Mouse (Mus musculus): ENCODE data around the gene Scg2. TPM values are rescaled to one million over a fixed set of nuclear protein-coding genes. Genes with fewer than 3 reads are reported as not detected.

The Scg2 gene
- polyA plus RNA-seq (2014; fragmentation: Nextera tagmentation; extraction: Ambion mirVana): 96.8 and 106 TPM in 2 replicates

DNA sequence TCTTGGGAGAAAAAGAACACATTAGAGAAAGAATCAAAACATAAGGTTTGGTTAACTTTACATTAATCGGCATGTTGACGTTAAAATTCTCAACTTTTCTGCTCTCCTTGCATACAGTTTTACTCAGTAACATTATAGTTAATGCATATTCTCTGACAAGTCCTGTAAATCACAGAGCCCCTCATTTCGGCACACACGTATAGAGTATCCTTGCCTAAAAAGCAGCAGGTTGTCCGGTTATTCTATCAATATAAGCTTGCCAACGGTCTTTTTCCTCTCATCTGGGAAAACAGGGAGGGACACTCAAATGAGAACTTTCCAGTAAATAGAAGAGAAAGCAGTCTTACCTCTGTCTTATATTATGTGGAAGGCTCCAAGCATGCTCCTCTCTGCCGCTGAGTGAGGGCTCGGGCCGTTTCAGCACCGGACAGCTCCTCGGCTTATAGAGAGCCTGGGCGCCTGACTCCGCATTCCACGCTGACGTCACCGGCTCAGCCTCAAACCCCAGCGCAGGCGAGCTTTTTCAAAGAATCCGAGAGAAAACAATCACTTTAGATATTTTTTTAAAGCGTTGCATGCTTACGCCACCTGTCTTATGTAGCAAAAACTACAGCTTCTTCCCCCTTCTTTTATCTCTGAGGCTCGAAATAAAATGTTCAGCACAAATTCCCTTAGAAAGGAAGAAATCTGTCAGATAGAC lies at the start of gene Scg2:
TSS of gene Scg2 (minus strand) at position 512 of the 700 bp plus-strand sequence.
- ATAC-seq (ENCODE audit: low FRiP score, low TSS enrichment) (peak; percentile 90), DNase-seq (peak; percentile 94)
- no peaks in the 10 kb centered on the region for H3K4me1 ChIP-seq (ENCODE audit: control insufficient read depth, insufficient read depth, low read length)
- peak within 1 kb of the TSS; percentile 36 for H3K4me3 ChIP-seq (replicated peaks; ENCODE audit: low read depth, low read length)
- H3K9me3 ChIP-seq (ENCODE audit: control insufficient read depth, low read length): no peaks in the 10 kb centered on the region
- H3K9ac ChIP-seq (replicated peaks; ENCODE audit: low read length): peak within 1 kb of the TSS; percentile 51
- H3K27ac ChIP-seq (replicated peaks; ENCODE audit: low read depth, low read length): peak within 1 kb of the TSS; percentile 21; the same call in 1 of the 2 replicates
- H3K36me3 ChIP-seq (ENCODE audit: control insufficient read depth, insufficient read depth, low read length): no peaks in the 10 kb centered on the region
- WGBS: 12% methylated on average over 22 of the region's 22 CpGs
- H3K4me2 ChIP-seq (ENCODE audit: low read length): peak within 1 kb of the TSS; percentile 50
- no peaks in the 10 kb centered on the region for H3K27me3 ChIP-seq (ENCODE audit: control insufficient read depth, insufficient read depth, low read length)

DNA sequence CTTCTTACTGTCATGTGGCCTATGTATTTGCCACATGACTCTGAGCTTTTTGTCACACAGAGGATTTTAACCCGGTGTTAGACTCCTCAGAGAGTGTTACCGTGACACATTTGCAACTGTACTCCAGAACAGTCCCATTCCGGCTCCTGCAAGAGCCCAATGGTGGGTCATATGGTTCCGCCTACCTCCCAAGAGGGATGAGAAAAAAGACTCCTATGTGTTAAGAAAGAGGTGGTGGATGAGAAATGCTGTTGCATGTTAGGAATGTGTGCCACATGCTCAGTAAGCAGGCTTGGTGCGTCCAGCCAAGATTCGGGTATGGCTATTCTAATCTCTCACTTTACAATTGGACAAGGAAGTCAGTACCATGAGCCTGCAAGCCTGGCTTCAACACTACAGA lies 45.6 kb upstream of the Scg2 start:
- no peak for ATAC-seq (ENCODE audit: low FRiP score, low TSS enrichment)
- 94% methylated on average over 6 of the region's 6 CpGs for WGBS

DNA sequence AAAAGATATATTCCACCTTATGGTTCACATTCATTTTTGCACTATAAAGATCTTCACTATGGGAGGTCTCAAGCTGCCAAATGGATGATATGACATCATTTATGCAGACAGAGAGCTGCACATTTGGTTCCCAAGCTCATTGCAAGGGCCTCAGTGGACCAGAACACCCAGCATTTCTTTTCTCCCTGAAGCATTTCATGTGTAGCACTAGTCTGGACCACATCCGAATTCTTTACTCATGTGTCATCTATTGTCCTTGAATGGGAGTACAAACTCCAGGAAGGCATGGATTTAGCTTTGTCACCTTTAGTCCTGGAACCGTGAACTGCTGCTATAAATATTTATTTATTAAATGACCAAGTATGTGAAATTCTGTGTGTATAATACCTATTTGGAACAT lies 30.9 kb upstream of the Scg2 start:
- WGBS: 86% methylated on average over 2 of the region's 2 CpGs
- Histone ChIP-seq H3K27ac (replicated peaks; ENCODE audit: low read depth, low read length) (no peak overlapping the region), H3K9me3 (ENCODE audit: control insufficient read depth, low read length) (peaks cover 6% of the 10 kb centered on the region; the same call in 1 of the 2 replicates), H3K4me2 (ENCODE audit: low read length) (no peak overlapping the region), H3K4me3 (replicated peaks; ENCODE audit: low read depth, low read length) (no peak overlapping the region), H3K36me3 (ENCODE audit: control insufficient read depth, insufficient read depth, low read length) (no peaks in the 10 kb centered on the region), H3K9ac (replicated peaks; ENCODE audit: low read length) (no peak overlapping the region), H3K4me1 (ENCODE audit: control insufficient read depth, insufficient read depth, low read length) (no peaks in the 10 kb centered on the region), H3K27me3 (ENCODE audit: control insufficient read depth, insufficient read depth, low read length) (no peaks in the 10 kb centered on the region)
- DNase-seq (no peak), ATAC-seq (ENCODE audit: low FRiP score, low TSS enrichment) (no peak)

More for the DNA sequence above, 45.6 kb upstream of the Scg2 start:
- H3K4me1 ChIP-seq (ENCODE audit: control insufficient read depth, insufficient read depth, low read length): no peaks in the 10 kb centered on the region
- no peak for DNase-seq
- no peaks in the 10 kb centered on the region for H3K36me3 ChIP-seq (ENCODE audit: control insufficient read depth, insufficient read depth, low read length)
- no peaks in the 10 kb centered on the region for H3K9me3 ChIP-seq (ENCODE audit: control insufficient read depth, low read length)
- no peak overlapping the region for H3K9ac ChIP-seq (replicated peaks; ENCODE audit: low read length)
- no peak overlapping the region for H3K27ac ChIP-seq (replicated peaks; ENCODE audit: low read depth, low read length)
- no peaks in the 10 kb centered on the region for H3K27me3 ChIP-seq (ENCODE audit: control insufficient read depth, insufficient read depth, low read length)
- H3K4me2 ChIP-seq (ENCODE audit: low read length): no peak overlapping the region
- H3K4me3 ChIP-seq (replicated peaks; ENCODE audit: low read depth, low read length): no peak overlapping the region

DNA sequence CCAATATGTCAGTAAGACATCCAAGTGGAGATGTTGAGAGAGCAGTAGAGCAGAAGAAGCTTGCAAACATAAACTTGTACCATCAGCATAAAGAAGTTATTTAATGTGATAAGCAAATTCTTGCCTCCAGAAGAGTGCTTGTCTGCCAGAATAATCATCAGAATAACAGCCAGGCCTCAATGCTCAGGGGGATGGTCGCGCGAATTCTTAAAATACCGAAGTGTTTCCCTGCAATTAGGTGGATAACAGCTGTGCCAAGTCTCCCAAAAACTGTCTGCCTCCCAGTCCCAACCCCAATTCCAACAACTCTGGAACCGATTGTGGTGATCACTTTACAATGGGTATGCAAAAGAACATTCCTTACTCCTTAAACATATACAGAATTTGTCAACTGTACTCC lies 30.0 kb upstream of the Scg2 start:
- no peaks in the 10 kb centered on the region for H3K27me3 ChIP-seq (ENCODE audit: control insufficient read depth, insufficient read depth, low read length)
- H3K36me3 ChIP-seq (ENCODE audit: control insufficient read depth, insufficient read depth, low read length): no peaks in the 10 kb centered on the region
- 76% methylated on average over 5 of the region's 5 CpGs for WGBS
- H3K27ac ChIP-seq (replicated peaks; ENCODE audit: low read depth, low read length): no peak overlapping the region
- no peaks in the 10 kb centered on the region for H3K4me1 ChIP-seq (ENCODE audit: control insufficient read depth, insufficient read depth, low read length)
- no peak overlapping the region for H3K4me3 ChIP-seq (replicated peaks; ENCODE audit: low read depth, low read length)
- no peak for DNase-seq
- H3K9ac ChIP-seq (replicated peaks; ENCODE audit: low read length): no peak overlapping the region
- H3K9me3 ChIP-seq (ENCODE audit: control insufficient read depth, low read length): peaks cover 6% of the 10 kb centered on the region; the same call in 1 of the 2 replicates
- no peak overlapping the region for H3K4me2 ChIP-seq (ENCODE audit: low read length)
- ATAC-seq (ENCODE audit: low FRiP score, low TSS enrichment): no peak

DNA sequence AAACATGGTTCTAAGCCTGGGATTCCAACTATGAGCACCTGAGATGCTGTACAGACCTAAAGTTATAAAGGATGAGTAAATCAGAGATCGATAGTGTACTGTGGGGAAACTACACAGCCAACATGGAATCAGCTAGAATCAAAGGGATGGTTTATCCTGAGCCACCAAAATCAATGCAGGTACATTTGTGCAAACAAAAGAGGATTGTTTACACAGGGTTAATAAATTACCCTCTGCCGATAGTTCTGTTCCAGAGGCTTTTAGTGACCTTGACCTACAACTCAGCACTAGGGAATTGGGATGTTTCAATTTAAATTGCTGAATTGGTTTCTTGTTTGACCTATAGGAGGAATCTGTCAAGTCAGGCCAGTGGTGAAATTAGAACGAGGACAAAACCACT lies 26.7 kb upstream of the Scg2 start:
- H3K9me3 ChIP-seq (ENCODE audit: control insufficient read depth, low read length): no peaks in the 10 kb centered on the region
- H3K4me2 ChIP-seq (ENCODE audit: low read length): no peak overlapping the region
- DNase-seq (no peak), ATAC-seq (ENCODE audit: low FRiP score, low TSS enrichment) (no peak)
- WGBS: 69% methylated on average over 3 of the region's 3 CpGs
- no peaks in the 10 kb centered on the region for H3K36me3 ChIP-seq (ENCODE audit: control insufficient read depth, insufficient read depth, low read length)
- H3K4me1 ChIP-seq (ENCODE audit: control insufficient read depth, insufficient read depth, low read length): no peaks in the 10 kb centered on the region
- H3K4me3 ChIP-seq (replicated peaks; ENCODE audit: low read depth, low read length): no peak overlapping the region
- no peak overlapping the region for H3K9ac ChIP-seq (replicated peaks; ENCODE audit: low read length)
- no peaks in the 10 kb centered on the region for H3K27me3 ChIP-seq (ENCODE audit: control insufficient read depth, insufficient read depth, low read length)
- H3K27ac ChIP-seq (replicated peaks; ENCODE audit: low read depth, low read length): no peak overlapping the region

DNA sequence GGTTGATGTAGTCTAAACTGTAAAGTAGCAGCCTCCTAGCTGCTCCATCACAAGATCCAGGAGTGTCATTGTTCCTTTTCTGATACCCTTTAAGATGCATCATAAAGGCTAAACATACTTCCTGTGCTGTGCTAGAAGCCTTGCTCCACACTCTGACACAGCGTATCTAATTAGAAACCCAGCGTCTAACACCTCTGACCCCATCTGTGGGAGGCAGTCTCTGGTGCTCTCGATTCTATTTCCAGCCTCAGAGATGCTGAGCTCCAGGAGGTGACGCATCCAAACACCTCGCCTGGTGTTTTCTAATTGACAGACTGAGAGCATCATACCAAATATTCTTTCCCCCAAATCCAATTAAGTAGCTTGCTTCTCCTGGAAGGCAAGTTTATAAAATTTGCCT lies 18.6 kb upstream of the Scg2 start:
- Histone ChIP-seq H3K4me1 (ENCODE audit: control insufficient read depth, insufficient read depth, low read length) (peaks cover 6% of the 10 kb centered on the region; the same call in 1 of the 2 replicates), H3K4me3 (replicated peaks; ENCODE audit: low read depth, low read length) (no peak overlapping the region), H3K27me3 (ENCODE audit: control insufficient read depth, insufficient read depth, low read length) (no peaks in the 10 kb centered on the region), H3K9me3 (ENCODE audit: control insufficient read depth, low read length) (no peaks in the 10 kb centered on the region), H3K27ac (replicated peaks; ENCODE audit: low read depth, low read length) (0 out of 2 replicates have a peak overlapping the region, but pooled peaks have one; percentile 6), H3K4me2 (ENCODE audit: low read length) (no peak overlapping the region), H3K9ac (replicated peaks; ENCODE audit: low read length) (no peak overlapping the region), H3K36me3 (ENCODE audit: control insufficient read depth, insufficient read depth, low read length) (no peaks in the 10 kb centered on the region)
- no peak for ATAC-seq (ENCODE audit: low FRiP score, low TSS enrichment)
- peak; percentile 31 for DNase-seq
- WGBS: 20% methylated on average over 5 of the region's 5 CpGs

DNA sequence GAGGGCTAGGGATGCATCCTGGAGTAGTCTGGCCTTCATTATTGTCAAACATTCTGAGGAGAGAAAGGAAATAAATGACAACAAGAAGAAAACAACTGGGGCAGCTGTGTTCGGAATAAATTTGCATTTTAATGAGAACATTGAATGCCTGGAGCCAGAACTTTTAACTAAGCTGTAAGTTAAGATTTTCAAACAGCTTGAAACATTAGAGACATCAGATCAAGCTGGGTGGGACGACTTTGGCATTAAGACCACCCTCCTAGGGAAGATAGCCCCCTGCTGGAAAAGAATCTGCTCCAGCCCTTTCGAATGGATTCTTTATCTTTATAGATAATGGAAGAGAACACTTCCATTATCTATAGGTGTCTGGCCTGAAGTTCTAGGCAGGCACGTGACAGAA lies 14.2 kb upstream of the Scg2 start:
- H3K9ac ChIP-seq (replicated peaks; ENCODE audit: low read length): no peak overlapping the region
- 5% methylated on average over 4 of the region's 4 CpGs for WGBS
- no peaks in the 10 kb centered on the region for H3K27me3 ChIP-seq (ENCODE audit: control insufficient read depth, insufficient read depth, low read length)
- peak; percentile 14 for DNase-seq
- no peak overlapping the region for H3K27ac ChIP-seq (replicated peaks; ENCODE audit: low read depth, low read length)
- H3K4me3 ChIP-seq (replicated peaks; ENCODE audit: low read depth, low read length): no peak overlapping the region
- no peaks in the 10 kb centered on the region for H3K36me3 ChIP-seq (ENCODE audit: control insufficient read depth, insufficient read depth, low read length)
- ATAC-seq (ENCODE audit: low FRiP score, low TSS enrichment): no peak
- peaks cover 32% of the 10 kb centered on the region for H3K4me1 ChIP-seq (ENCODE audit: control insufficient read depth, insufficient read depth, low read length)
- H3K9me3 ChIP-seq (ENCODE audit: control insufficient read depth, low read length): no peaks in the 10 kb centered on the region
- no peak overlapping the region for H3K4me2 ChIP-seq (ENCODE audit: low read length)

DNA sequence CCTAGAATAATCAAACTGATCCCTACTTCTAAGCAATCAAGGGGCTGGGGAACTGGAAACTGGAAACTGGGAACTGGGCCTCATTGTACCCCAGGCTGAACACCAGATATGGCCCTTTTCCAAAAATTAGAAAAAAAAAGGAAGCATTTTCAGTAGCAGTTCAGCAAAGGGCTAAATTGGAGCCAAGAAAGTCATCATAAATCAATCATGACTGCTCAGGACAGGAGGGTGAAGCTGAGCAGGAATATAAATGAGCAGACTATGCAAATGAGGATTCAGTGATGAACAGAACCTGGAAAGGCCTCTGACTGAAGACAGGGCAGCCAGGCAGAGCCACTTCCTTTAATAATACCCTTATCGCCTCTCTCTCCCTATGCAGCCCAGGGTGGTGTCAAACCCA lies 12.4 kb upstream of the Scg2 start:
- 0 out of 2 replicates have a peak, but pooled peaks have one; percentile 32 for ATAC-seq (ENCODE audit: low FRiP score, low TSS enrichment)
- no peaks in the 10 kb centered on the region for H3K27me3 ChIP-seq (ENCODE audit: control insufficient read depth, insufficient read depth, low read length)
- H3K36me3 ChIP-seq (ENCODE audit: control insufficient read depth, insufficient read depth, low read length): no peaks in the 10 kb centered on the region
- H3K9ac ChIP-seq (replicated peaks; ENCODE audit: low read length): no peak overlapping the region
- peak; percentile 47 for DNase-seq
- H3K4me1 ChIP-seq (ENCODE audit: control insufficient read depth, insufficient read depth, low read length): peaks cover 32% of the 10 kb centered on the region
- H3K4me2 ChIP-seq (ENCODE audit: low read length): no peak overlapping the region
- 0 out of 2 replicates have a peak overlapping the region, but pooled peaks have one; percentile 38 for H3K27ac ChIP-seq (replicated peaks; ENCODE audit: low read depth, low read length)
- 28% methylated on average over 1 of the region's 1 CpGs for WGBS
- no peaks in the 10 kb centered on the region for H3K9me3 ChIP-seq (ENCODE audit: control insufficient read depth, low read length)
- no peak overlapping the region for H3K4me3 ChIP-seq (replicated peaks; ENCODE audit: low read depth, low read length)
